Mouse (Mus musculus) cortical plate, adult 2 months (tissue): ENCODE results near the gene Htt. TPM values are rescaled to one million over a fixed set of nuclear protein-coding genes. Genes with fewer than 3 reads are reported as not detected.
A peak's percentile ranks its signal among the peaks of the same experiment; 100 is the strongest.
"Not testable (repeated sequence)": the region's sequence is repeated elsewhere in the genome, so short reads cannot be mapped to it uniquely, and the experiment has no call there.

ENCODE experiments used
- H3K27ac ChIP-seq: fragments of 200-500 bp; 2 replicates; pipeline ENCODE4 v1.5.1; 2012; ENCODE audit warnings: low read length, control low read depth, inconsistent platforms; ENCODE audit not compliant: insufficient read depth
- H3K4me1 ChIP-seq: fragments of 200-500 bp; 2 replicates; pipeline ENCODE4 v1.6.1; 2011; ENCODE audit warnings: low read length; ENCODE audit not compliant: control insufficient read depth, insufficient read depth
- H3K4me3 ChIP-seq: fragments of 200-500 bp; 2 replicates; pipeline ENCODE4 v1.5.1; 2011; ENCODE audit warnings: mild to moderate bottlenecking, low read length, control low read depth; ENCODE audit not compliant: insufficient read depth
- CTCF ChIP-seq: fragments of 200-500 bp; IDR thresholded peaks from 2 replicates; pipeline ENCODE4 v1.5.1; 2011; ENCODE audit warnings: mild to moderate bottlenecking, control low read depth, low read length; ENCODE audit not compliant: insufficient read depth; ENCODE audit errors: extremely low read depth
- POLR2A ChIP-seq: fragments of 200-500 bp; IDR thresholded peaks from 2 replicates; pipeline ENCODE4 v1.6.1; 2011; ENCODE audit warnings: mild to moderate bottlenecking, low read length, control low read depth; ENCODE audit not compliant: insufficient read depth; ENCODE audit errors: extremely low read depth
- polyA plus RNA-seq: library from polyadenylated mRNA; depleted of rRNA; stranded (reverse); fragments of >200 nt; gene quantifications from 2 replicates; pipeline ENCODE4 v1.2.3, GENCODE M21; 2012; rRNA removed

The Htt gene
- 43.1 and 46.6 TPM in 2 replicates for polyA plus RNA-seq

- peaks cover 5% of the 10 kb centered on the region; the same call in 1 of the 2 replicates for H3K4me1 ChIP-seq
- peak within 1 kb of the TSS; percentile 69 for H3K4me3 ChIP-seq
- TF ChIP-seq CTCF (no peak), POLR2A (peak; percentile 88)
- peak within 1 kb of the TSS; percentile 64 for H3K27ac ChIP-seq
Observed at GRCm38 (mm10) chr5:34761509-34761908, at the start of gene Htt. Gene Htt (plus strand): TSS chr5:34761740.

- H3K4me3 ChIP-seq = not testable (repeated sequence)
Observed at GRCm38 (mm10) chr5:34714371-34714770, 47.2 kb upstream of the Htt start.

GRCm38 (mm10) chr5:34714816-34715215 is 46.7 kb upstream of the Htt start:
- Histone ChIP-seq H3K4me3 (no peak overlapping the region), H3K27ac (no peak overlapping the region), H3K4me1 (no peaks in the 10 kb centered on the region)
- TF ChIP-seq CTCF (no peak), POLR2A (no peak)

More at GRCm38 (mm10) chr5:34714371-34714770, 47.2 kb upstream of the Htt start:
- H3K27ac ChIP-seq, H3K4me1 ChIP-seq: not testable (repeated sequence)

GRCm38 (mm10) chr5:34729141-34729540 is 32.4 kb upstream of the Htt start:
- no peaks in the 10 kb centered on the region for H3K4me1 ChIP-seq
- no peak overlapping the region for H3K4me3 ChIP-seq
- TF ChIP-seq POLR2A = no peak
- no peak for TF ChIP-seq CTCF
- H3K27ac ChIP-seq = no peak overlapping the region

- H3K4me3 ChIP-seq = no peak overlapping the region
- no peak overlapping the region for H3K27ac ChIP-seq
- TF ChIP-seq POLR2A (no peak), CTCF (no peak)
- no peaks in the 10 kb centered on the region for H3K4me1 ChIP-seq
Observed at GRCm38 (mm10) chr5:34730255-34730654, 31.3 kb upstream of the Htt start.

- TF ChIP-seq CTCF (no peak), POLR2A (no peak)
Observed at GRCm38 (mm10) chr5:34751477-34751876, 10.1 kb upstream of the Htt start.

GRCm38 (mm10) chr5:34758762-34759161 is 2.8 kb upstream of the Htt start:
- Histone ChIP-seq H3K4me3 (no peak overlapping the region), H3K27ac (no peak overlapping the region), H3K4me1 (peaks cover 5% of the 10 kb centered on the region; the same call in 1 of the 2 replicates)
- TF ChIP-seq POLR2A (no peak), CTCF (no peak)

More at GRCm38 (mm10) chr5:34751477-34751876, 10.1 kb upstream of the Htt start:
- H3K27ac ChIP-seq = no peak overlapping the region
- H3K4me3 ChIP-seq = no peak overlapping the region
- H3K4me1 ChIP-seq = no peaks in the 10 kb centered on the region

- no peak for TF ChIP-seq CTCF
- no peak for TF ChIP-seq POLR2A
- Histone ChIP-seq H3K27ac (peak overlapping the region; percentile 30), H3K4me3 (peak overlapping the region; percentile 69), H3K4me1 (peaks cover 5% of the 10 kb centered on the region; the same call in 1 of the 2 replicates)
Observed at GRCm38 (mm10) chr5:34760850-34761508, 561 bp upstream of the Htt start.

GRCm38 (mm10) chr5:34761934-34762611 is 533 bp downstream of the Htt start:
- TF ChIP-seq POLR2A = peak; percentile 78
- TF ChIP-seq CTCF = no peak
- Histone ChIP-seq H3K4me3 (peak overlapping the region; percentile 69), H3K27ac (peak overlapping the region; percentile 64), H3K4me1 (peaks cover 5% of the 10 kb centered on the region; the same call in 1 of the 2 replicates)

GRCm38 (mm10) chr5:34771818-34772217 is 10.3 kb downstream of the Htt start:
- Histone ChIP-seq H3K4me3 (no peak overlapping the region), H3K4me1 (no peaks in the 10 kb centered on the region; the same call in 1 of the 2 replicates), H3K27ac (no peak overlapping the region)
- TF ChIP-seq POLR2A (no peak), CTCF (no peak)
